Mouse (Mus musculus): ENCODE measurements around the gene Crispld2. TPM values are rescaled to one million over a fixed set of nuclear protein-coding genes. Genes with fewer than 3 reads are reported as not detected.

The Crispld2 gene
- total RNA-seq, 2 experiments from 2014 or later, result 1.3 to 2.6 TPM

Other genes starting within 250 kb of the Crispld2 start
- gene Tldc1, start 214.0 kb upstream of the Crispld2 start, total RNA-seq (2021), result 10 to 100 TPM; 13.8 to 15.1 TPM
- 100 to 1,000 TPM; 151 to 155 TPM for gene Cotl1, start 151.9 kb upstream of the Crispld2 start, total RNA-seq (2021)
- 1 to 10 TPM; 8.1 to 8.6 TPM for gene Klhl36, start 130.2 kb upstream of the Crispld2 start, total RNA-seq (2021)
- gene Usp10, start 82.1 kb upstream of the Crispld2 start, total RNA-seq (2021), result 10 to 100 TPM; 88.3 to 89.2 TPM
- 10 to 100 TPM in 1 of 2 experiments, not detected in 1; 10.7 TPM for gene Gm20388, start 81.6 kb upstream of the Crispld2 start, total RNA-seq (2021)
- gene Zdhhc7, start 109.0 kb downstream of the Crispld2 start, total RNA-seq (2021), result 10 to 100 TPM; 36.6 to 37.1 TPM
- 100 to 1,000 TPM; 163 to 201 TPM for gene 6430548M08Rik, start 121.7 kb downstream of the Crispld2 start, total RNA-seq (2021)
- gene Fam92b, start 185.0 kb downstream of the Crispld2 start, total RNA-seq (2021), result under 1 TPM; 0.45 to 0.58 TPM
- 100 to 1,000 TPM; 142 to 146 TPM for gene Gse1, start 236.0 kb downstream of the Crispld2 start, total RNA-seq (2021)